Mouse (Mus musculus): ENCODE results near the gene Col11a2. TPM values are rescaled to one million over a fixed set of nuclear protein-coding genes. Genes with fewer than 3 reads are reported as not detected.

Gene Col11a2
- polyA plus RNA-seq, 1 experiment from 2014 or later = 0.61 TPM

- Histone ChIP-seq H3K4me3 (replicated peaks; ENCODE audit: low read length) (no peak overlapping the region), H3K36me3 (ENCODE audit: control insufficient read depth, insufficient read depth, low read length) (no peaks in the 10 kb centered on the region), H3K9me3 (replicated peaks; ENCODE audit: control insufficient read depth, low read length) (no peaks in the 10 kb centered on the region), H3K9ac (ENCODE audit: low read length) (no peak overlapping the region), H3K27ac (ENCODE audit: low read length) (no peak overlapping the region), H3K4me1 (ENCODE audit: control insufficient read depth, insufficient read depth, low read length) (no peaks in the 10 kb centered on the region), H3K27me3 (ENCODE audit: control insufficient read depth, insufficient read depth, low read length) (peaks cover 17% of the 10 kb centered on the region), H3K4me2 (ENCODE audit: low read depth, low read length) (no peak overlapping the region)
- ATAC-seq (ENCODE audit: insufficient read depth, low FRiP score) = no peak
- WGBS = 3% methylated on average over 9 of the region's 9 CpGs
Measured at GRCm38 (mm10) chr17:34077549-34077948, 38.3 kb downstream of the Col11a2 start.

DNA sequence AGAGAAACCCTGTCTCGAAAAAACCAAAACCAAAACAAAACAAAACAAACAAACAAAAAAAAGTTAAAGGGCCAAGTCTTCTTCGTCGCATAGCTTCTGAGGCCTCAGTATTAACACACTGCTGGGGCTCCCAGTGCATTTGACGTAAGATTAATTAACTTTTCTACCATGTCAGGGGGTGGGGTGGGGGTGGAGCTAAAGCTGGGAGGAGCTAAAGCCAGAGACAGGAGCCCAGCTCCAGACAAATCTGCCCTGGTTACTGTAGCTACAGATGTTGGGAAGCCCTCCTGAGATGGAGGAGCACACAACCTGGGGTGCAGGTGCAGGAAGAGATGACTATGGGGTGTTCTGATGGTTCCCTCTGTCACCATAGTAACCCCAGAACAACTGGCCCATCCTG lies 38.9 kb downstream of the Col11a2 start:
- H3K4me2 ChIP-seq (ENCODE audit: low read depth, low read length) = no peak overlapping the region
- no peak for ATAC-seq (ENCODE audit: insufficient read depth, low FRiP score)
- 56% methylated on average over 4 of the region's 4 CpGs for WGBS
- no peaks in the 10 kb centered on the region for H3K36me3 ChIP-seq (ENCODE audit: control insufficient read depth, insufficient read depth, low read length)
- H3K9ac ChIP-seq (ENCODE audit: low read length) = no peak overlapping the region
- no peaks in the 10 kb centered on the region for H3K4me1 ChIP-seq (ENCODE audit: control insufficient read depth, insufficient read depth, low read length)
- no peak overlapping the region for H3K27ac ChIP-seq (ENCODE audit: low read length)
- H3K4me3 ChIP-seq (replicated peaks; ENCODE audit: low read length) = no peak overlapping the region
- no peaks in the 10 kb centered on the region for H3K9me3 ChIP-seq (replicated peaks; ENCODE audit: control insufficient read depth, low read length)
- peaks cover 17% of the 10 kb centered on the region for H3K27me3 ChIP-seq (ENCODE audit: control insufficient read depth, insufficient read depth, low read length)

DNA sequence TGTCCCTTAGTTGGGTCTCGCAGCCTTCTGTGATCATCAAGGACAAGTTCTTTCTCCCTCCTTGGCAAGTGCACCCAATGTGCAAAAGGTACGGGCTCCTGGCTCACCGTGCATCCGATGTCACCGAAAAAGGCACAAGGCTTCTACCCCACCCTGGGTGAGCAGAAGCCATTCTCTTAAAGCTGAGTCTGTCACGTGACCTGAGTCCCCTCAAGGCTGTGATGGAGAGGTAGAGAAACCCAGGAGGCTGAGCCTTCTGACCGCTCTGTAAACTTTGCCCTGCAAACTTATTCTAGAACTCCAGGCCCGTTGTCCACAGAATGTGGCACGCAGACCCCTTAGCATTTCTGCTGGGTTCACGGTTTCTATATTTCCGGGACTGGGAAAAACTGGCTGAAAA lies 39.8 kb downstream of the Col11a2 start:
- Histone ChIP-seq H3K4me1 (ENCODE audit: control insufficient read depth, insufficient read depth, low read length) (no peaks in the 10 kb centered on the region), H3K27ac (ENCODE audit: low read length) (no peak overlapping the region), H3K36me3 (ENCODE audit: control insufficient read depth, insufficient read depth, low read length) (no peaks in the 10 kb centered on the region), H3K27me3 (ENCODE audit: control insufficient read depth, insufficient read depth, low read length) (peaks cover 17% of the 10 kb centered on the region), H3K4me3 (replicated peaks; ENCODE audit: low read length) (no peak overlapping the region), H3K4me2 (ENCODE audit: low read depth, low read length) (no peak overlapping the region), H3K9ac (ENCODE audit: low read length) (no peak overlapping the region), H3K9me3 (replicated peaks; ENCODE audit: control insufficient read depth, low read length) (no peaks in the 10 kb centered on the region)
- no peak for ATAC-seq (ENCODE audit: insufficient read depth, low FRiP score)
- 85% methylated on average over 11 of the region's 11 CpGs for WGBS

- Histone ChIP-seq H3K36me3 (ENCODE audit: control insufficient read depth, insufficient read depth, low read length) (no peaks in the 10 kb centered on the region), H3K27ac (ENCODE audit: low read length) (no peak overlapping the region), H3K4me3 (replicated peaks; ENCODE audit: low read length) (no peak overlapping the region), H3K27me3 (ENCODE audit: control insufficient read depth, insufficient read depth, low read length) (peaks cover 17% of the 10 kb centered on the region), H3K4me2 (ENCODE audit: low read depth, low read length) (no peak overlapping the region), H3K9ac (ENCODE audit: low read length) (no peak overlapping the region), H3K9me3 (replicated peaks; ENCODE audit: control insufficient read depth, low read length) (no peaks in the 10 kb centered on the region), H3K4me1 (ENCODE audit: control insufficient read depth, insufficient read depth, low read length) (no peaks in the 10 kb centered on the region)
- 12% methylated on average over 5 of the region's 5 CpGs for WGBS
- peak; percentile 59; the same call in 1 of the 2 replicates for ATAC-seq (ENCODE audit: insufficient read depth, low FRiP score)
Measured at GRCm38 (mm10) chr17:34079621-34080020, 40.4 kb downstream of the Col11a2 start.

- 11% methylated on average over 8 of the region's 8 CpGs for WGBS
- H3K9ac ChIP-seq (ENCODE audit: low read length) = no peak overlapping the region
- no peaks in the 10 kb centered on the region for H3K4me1 ChIP-seq (ENCODE audit: control insufficient read depth, insufficient read depth, low read length)
- H3K9me3 ChIP-seq (replicated peaks; ENCODE audit: control insufficient read depth, low read length) = no peaks in the 10 kb centered on the region
- H3K27me3 ChIP-seq (ENCODE audit: control insufficient read depth, insufficient read depth, low read length) = no peaks in the 10 kb centered on the region
- no peak overlapping the region for H3K4me2 ChIP-seq (ENCODE audit: low read depth, low read length)
- H3K4me3 ChIP-seq (replicated peaks; ENCODE audit: low read length) = no peak overlapping the region
- no peak for ATAC-seq (ENCODE audit: insufficient read depth, low FRiP score)
- no peaks in the 10 kb centered on the region for H3K36me3 ChIP-seq (ENCODE audit: control insufficient read depth, insufficient read depth, low read length)
- no peak overlapping the region for H3K27ac ChIP-seq (ENCODE audit: low read length)
Measured at GRCm38 (mm10) chr17:34083104-34083503, 43.9 kb downstream of the Col11a2 start.

DNA sequence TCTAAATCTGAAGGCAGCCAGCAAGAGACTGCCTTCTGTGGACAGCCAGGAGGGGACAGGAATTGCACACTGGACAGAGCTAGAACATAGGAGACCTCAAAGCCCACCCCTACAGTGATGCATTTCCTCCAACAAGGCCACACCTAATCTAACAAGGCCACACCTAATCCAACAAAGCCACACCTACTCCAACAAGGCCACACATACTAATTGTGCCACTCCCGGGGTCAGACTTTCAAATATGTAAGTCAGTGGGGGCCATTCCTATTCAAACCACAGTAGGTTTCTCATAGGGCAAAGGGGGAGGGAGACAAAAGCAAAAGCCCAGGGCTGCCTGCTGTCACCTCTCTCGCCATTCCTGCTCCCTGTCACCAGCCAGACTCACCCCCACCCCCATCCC lies 48.1 kb downstream of the Col11a2 start:
- Histone ChIP-seq H3K36me3 (ENCODE audit: control insufficient read depth, insufficient read depth, low read length) (no peaks in the 10 kb centered on the region), H3K27me3 (ENCODE audit: control insufficient read depth, insufficient read depth, low read length) (no peaks in the 10 kb centered on the region), H3K4me2 (ENCODE audit: low read depth, low read length) (no peak overlapping the region), H3K9ac (ENCODE audit: low read length) (no peak overlapping the region), H3K4me1 (ENCODE audit: control insufficient read depth, insufficient read depth, low read length) (no peaks in the 10 kb centered on the region), H3K4me3 (replicated peaks; ENCODE audit: low read length) (no peak overlapping the region), H3K27ac (ENCODE audit: low read length) (no peak overlapping the region), H3K9me3 (replicated peaks; ENCODE audit: control insufficient read depth, low read length) (no peaks in the 10 kb centered on the region)
- ATAC-seq (ENCODE audit: insufficient read depth, low FRiP score) = no peak
- 60% methylated on average over 2 of the region's 2 CpGs for WGBS

DNA sequence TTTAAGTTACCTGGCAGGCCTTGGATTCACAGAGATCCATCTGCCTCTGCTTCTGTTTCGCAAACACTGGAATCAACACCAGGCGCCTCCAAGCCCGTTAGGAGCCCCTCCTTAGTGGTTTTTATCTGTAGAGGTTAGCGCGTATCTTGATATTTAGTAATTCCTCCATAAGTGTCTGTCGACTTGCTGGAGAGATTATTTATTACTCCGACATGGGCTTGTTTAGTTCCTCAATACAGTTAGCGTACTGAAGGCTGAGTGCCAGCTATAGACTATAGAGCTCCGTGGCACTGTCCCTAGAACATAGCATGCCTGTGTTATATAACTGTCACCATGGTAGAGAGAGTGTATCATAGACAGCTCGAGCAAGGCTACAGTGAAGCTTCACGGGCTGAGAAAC lies 48.9 kb downstream of the Col11a2 start:
- WGBS = 62% methylated on average over 11 of the region's 11 CpGs
- Histone ChIP-seq H3K9ac (ENCODE audit: low read length) (no peak overlapping the region), H3K27ac (ENCODE audit: low read length) (no peak overlapping the region), H3K9me3 (replicated peaks; ENCODE audit: control insufficient read depth, low read length) (no peaks in the 10 kb centered on the region), H3K36me3 (ENCODE audit: control insufficient read depth, insufficient read depth, low read length) (no peaks in the 10 kb centered on the region), H3K4me2 (ENCODE audit: low read depth, low read length) (no peak overlapping the region), H3K27me3 (ENCODE audit: control insufficient read depth, insufficient read depth, low read length) (no peaks in the 10 kb centered on the region), H3K4me3 (replicated peaks; ENCODE audit: low read length) (no peak overlapping the region), H3K4me1 (ENCODE audit: control insufficient read depth, insufficient read depth, low read length) (no peaks in the 10 kb centered on the region)
- no peak for ATAC-seq (ENCODE audit: insufficient read depth, low FRiP score)

DNA sequence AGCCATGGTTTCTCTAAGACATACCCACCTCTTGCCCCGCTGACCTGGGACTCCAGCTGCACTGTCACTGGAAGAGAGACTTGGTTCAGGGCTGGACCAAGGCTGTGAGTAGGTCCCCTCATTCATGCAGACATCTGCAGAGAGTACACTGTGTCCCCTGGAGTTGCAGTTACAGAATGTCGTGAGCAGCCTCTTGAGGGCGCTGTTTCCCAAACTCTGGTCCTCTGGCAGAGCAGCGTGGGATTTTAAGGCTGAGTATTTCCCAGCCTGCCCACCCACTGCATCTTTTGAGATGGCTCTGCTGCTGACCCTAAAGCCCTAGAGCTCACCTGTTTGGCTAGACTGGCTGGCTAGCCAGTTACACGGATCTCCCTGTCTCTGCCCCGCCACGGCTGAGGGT lies 51.7 kb downstream of the Col11a2 start:
- Histone ChIP-seq H3K4me3 (replicated peaks; ENCODE audit: low read length) (no peak overlapping the region), H3K4me2 (ENCODE audit: low read depth, low read length) (no peak overlapping the region), H3K9me3 (replicated peaks; ENCODE audit: control insufficient read depth, low read length) (no peaks in the 10 kb centered on the region), H3K27ac (ENCODE audit: low read length) (no peak overlapping the region), H3K4me1 (ENCODE audit: control insufficient read depth, insufficient read depth, low read length) (no peaks in the 10 kb centered on the region), H3K27me3 (ENCODE audit: control insufficient read depth, insufficient read depth, low read length) (no peaks in the 10 kb centered on the region), H3K9ac (ENCODE audit: low read length) (no peak overlapping the region), H3K36me3 (ENCODE audit: control insufficient read depth, insufficient read depth, low read length) (no peaks in the 10 kb centered on the region)
- no peak for ATAC-seq (ENCODE audit: insufficient read depth, low FRiP score)
- 53% methylated on average over 7 of the region's 7 CpGs for WGBS

GRCm38 (mm10) chr17:34092197-34092875 lies 53.1 kb downstream of the Col11a2 start, which contains the start of gene H2-Oa:
TSS of gene H2-Oa (plus strand) at chr17:34092340.
- Histone ChIP-seq H3K9me3 (replicated peaks; ENCODE audit: control insufficient read depth, low read length) (no peaks in the 10 kb centered on the region), H3K9ac (ENCODE audit: low read length) (no peak within 1 kb of the TSS), H3K4me3 (replicated peaks; ENCODE audit: low read length) (no peak within 1 kb of the TSS), H3K27me3 (ENCODE audit: control insufficient read depth, insufficient read depth, low read length) (no peaks in the 10 kb centered on the region), H3K36me3 (ENCODE audit: control insufficient read depth, insufficient read depth, low read length) (no peaks in the 10 kb centered on the region), H3K4me2 (ENCODE audit: low read depth, low read length) (no peak within 1 kb of the TSS), H3K4me1 (ENCODE audit: control insufficient read depth, insufficient read depth, low read length) (no peaks in the 10 kb centered on the region), H3K27ac (ENCODE audit: low read length) (no peak within 1 kb of the TSS)
- 34% methylated on average over 11 of the region's 11 CpGs for WGBS
- no peak for ATAC-seq (ENCODE audit: insufficient read depth, low FRiP score)

All from stomach, embryonic 16.5 days (tissue).